Mouse (Mus musculus): Measurements from ENCODE around the gene Man2a1. TPM values are rescaled to one million over a fixed set of nuclear protein-coding genes. Genes with fewer than 3 reads are reported as not detected.
A peak's percentile ranks its signal among the peaks of the same experiment; 100 is the strongest.

The Man2a1 gene
- 10 to 100 TPM; 13.6 to 15.2 TPM for total RNA-seq (2021)

- peak; percentile 69 to 79 for DNase-seq (ENCODE audit: extremely low spot score in 1 of 2, low spot score in 1 of 2)
Observed at GRCm38 (mm10) chr17:64600372-64601090, at the start of gene Man2a1. Man2a1 (plus strand) TSS chr17:64600736.

- DNase-seq (ENCODE audit: extremely low spot score in 1 of 2, low spot score in 1 of 2) = no peak
Observed at GRCm38 (mm10) chr17:64553358-64553757, 47.2 kb upstream of the Man2a1 start.

GRCm38 (mm10) chr17:64554901-64555300 is 45.6 kb upstream of the Man2a1 start:
- DNase-seq (ENCODE audit: extremely low spot score in 1 of 2, low spot score in 1 of 2) = no peak

- DNase-seq (ENCODE audit: extremely low spot score in 1 of 2, low spot score in 1 of 2) = no peak
Observed at GRCm38 (mm10) chr17:64556661-64557445, 43.7 kb upstream of the Man2a1 start.

GRCm38 (mm10) chr17:64558994-64559540 is 41.5 kb upstream of the Man2a1 start:
- DNase-seq (ENCODE audit: extremely low spot score in 1 of 2, low spot score in 1 of 2) = no peak

- DNase-seq (ENCODE audit: extremely low spot score in 1 of 2, low spot score in 1 of 2) = no peak
Observed at GRCm38 (mm10) chr17:64566435-64566834, 34.1 kb upstream of the Man2a1 start.

GRCm38 (mm10) chr17:64567546-64567945 is 33.0 kb upstream of the Man2a1 start:
- DNase-seq (ENCODE audit: extremely low spot score in 1 of 2, low spot score in 1 of 2) = no peak

- DNase-seq (ENCODE audit: extremely low spot score in 1 of 2, low spot score in 1 of 2) = no peak
Observed at GRCm38 (mm10) chr17:64573981-64574380, 26.6 kb upstream of the Man2a1 start.

- no peak for DNase-seq (ENCODE audit: extremely low spot score in 1 of 2, low spot score in 1 of 2)
Observed at GRCm38 (mm10) chr17:64575240-64575639, 25.3 kb upstream of the Man2a1 start.

GRCm38 (mm10) chr17:64577485-64577884 is 23.1 kb upstream of the Man2a1 start:
- no peak for DNase-seq (ENCODE audit: extremely low spot score in 1 of 2, low spot score in 1 of 2)

GRCm38 (mm10) chr17:64578346-64578745 is 22.2 kb upstream of the Man2a1 start:
- no peak for DNase-seq (ENCODE audit: extremely low spot score in 1 of 2, low spot score in 1 of 2)

GRCm38 (mm10) chr17:64579696-64580095 is 20.8 kb upstream of the Man2a1 start:
- DNase-seq (ENCODE audit: extremely low spot score in 1 of 2, low spot score in 1 of 2) = peak; percentile 27 to 69

GRCm38 (mm10) chr17:64581133-64581532 is 19.4 kb upstream of the Man2a1 start:
- no peak for DNase-seq (ENCODE audit: extremely low spot score in 1 of 2, low spot score in 1 of 2)

GRCm38 (mm10) chr17:64581962-64582361 is 18.6 kb upstream of the Man2a1 start:
- DNase-seq (ENCODE audit: extremely low spot score in 1 of 2, low spot score in 1 of 2) = no peak

- no peak for DNase-seq (ENCODE audit: extremely low spot score in 1 of 2, low spot score in 1 of 2)
Observed at GRCm38 (mm10) chr17:64590483-64590882, 10.1 kb upstream of the Man2a1 start.

GRCm38 (mm10) chr17:64591366-64591765 is 9.2 kb upstream of the Man2a1 start:
- no peak for DNase-seq (ENCODE audit: extremely low spot score in 1 of 2, low spot score in 1 of 2)

- no peak for DNase-seq (ENCODE audit: extremely low spot score in 1 of 2, low spot score in 1 of 2)
Observed at GRCm38 (mm10) chr17:64592355-64592754, 8.2 kb upstream of the Man2a1 start.

- no peak for DNase-seq (ENCODE audit: extremely low spot score in 1 of 2, low spot score in 1 of 2)
Observed at GRCm38 (mm10) chr17:64592788-64593187, 7.7 kb upstream of the Man2a1 start.

- no peak for DNase-seq (ENCODE audit: extremely low spot score in 1 of 2, low spot score in 1 of 2)
Observed at GRCm38 (mm10) chr17:64597770-64598169, 2.8 kb upstream of the Man2a1 start.

GRCm38 (mm10) chr17:64599916-64600315 is 620 bp upstream of the Man2a1 start:
- no peak for DNase-seq (ENCODE audit: extremely low spot score in 1 of 2, low spot score in 1 of 2)

GRCm38 (mm10) chr17:64601091-64601750 is 685 bp downstream of the Man2a1 start:
- DNase-seq (ENCODE audit: extremely low spot score in 1 of 2, low spot score in 1 of 2) = peak; percentile 27 to 32
